Mouse (Mus musculus) ES-E14 (cell line): ENCODE data around the gene Slc25a27. TPM values are rescaled to one million over a fixed set of nuclear protein-coding genes. Genes with fewer than 3 reads are reported as not detected.
A peak's percentile ranks its signal among the peaks of the same experiment; 100 is the strongest.

Experiments used
- DNase-seq: peaks from one replicate; pipeline ENCODE4 v3.0.0-alpha.2; 2013; ENCODE audit warnings: low read depth, low spot score
- H3K27ac ChIP-seq: 2 replicates; pipeline ENCODE4 v1.5.1; 2012; ENCODE audit warnings: low read depth, mild to moderate bottlenecking, low read length, moderate library complexity, mixed read lengths; ENCODE audit not compliant: poor library complexity, insufficient read depth, severe bottlenecking
- H3K36me3 ChIP-seq: 2 replicates; pipeline ENCODE4 v1.6.1; 2012; ENCODE audit warnings: mild to moderate bottlenecking, low read length, moderate library complexity, mixed read lengths; ENCODE audit not compliant: control insufficient read depth, poor library complexity, insufficient read depth, severe bottlenecking
- H3K4me1 ChIP-seq, 2 experiments: fragments of 150-350 bp in 1 of 2; sonication (generic) in 1 of 2; 2 replicates each; pipeline ENCODE4 v1.6.1; 2012; ENCODE audit warnings: low read length in 2 of 2, mild to moderate bottlenecking in 1 of 2, mixed read lengths in 1 of 2; ENCODE audit not compliant: control insufficient read depth in 2 of 2, insufficient read depth in 2 of 2, poor library complexity in 1 of 2
- H3K4me3 ChIP-seq, 2 experiments: fragments of 150-350 bp in 1 of 2; sonication (generic) in 1 of 2; 2 replicates each; pipeline ENCODE4 v1.5.1; 2012; ENCODE audit warnings: low read length in 2 of 2, low read depth in 1 of 2, mild to moderate bottlenecking in 1 of 2, mixed read lengths in 1 of 2; ENCODE audit not compliant: insufficient read depth in 1 of 2, poor library complexity in 1 of 2, severe bottlenecking in 1 of 2
- H3K9ac ChIP-seq: 2 replicates; pipeline ENCODE4 v1.6.1; 2012; ENCODE audit warnings: low read depth, mild to moderate bottlenecking, low read length, mixed read lengths; ENCODE audit not compliant: poor library complexity, insufficient read depth, severe bottlenecking
- H3K9me3 ChIP-seq: fragments of 150-350 bp; sonication (generic); 2 replicates; pipeline ENCODE4 v1.6.1; 2012; ENCODE audit warnings: low read depth, mild to moderate bottlenecking, low read length; ENCODE audit not compliant: control insufficient read depth, insufficient read depth
- CHD2 ChIP-seq: IDR thresholded peaks from 2 replicates; pipeline ENCODE4 v1.6.1; 2014; ENCODE audit warnings: mild to moderate bottlenecking, low read depth, low read length, inconsistent platforms
- HCFC1 ChIP-seq: IDR thresholded peaks from 2 replicates; pipeline ENCODE4 v1.6.1; 2012; ENCODE audit warnings: low read length, inconsistent platforms, borderline replicate concordance; ENCODE audit not compliant: insufficient read depth
- MAFK ChIP-seq: IDR thresholded peaks from 2 replicates; pipeline ENCODE4 v1.6.1; 2014; ENCODE audit warnings: mild to moderate bottlenecking, low read depth, low read length, inconsistent platforms; ENCODE audit not compliant: insufficient read depth
- ZC3H11A ChIP-seq: IDR thresholded peaks from 2 replicates; pipeline ENCODE4 v1.6.1; 2012; ENCODE audit warnings: low read depth, mild to moderate bottlenecking, inconsistent platforms, low read length, borderline replicate concordance
- ZNF384 ChIP-seq: IDR thresholded peaks from 2 replicates; pipeline ENCODE4 v1.6.1; 2012; ENCODE audit warnings: low read depth, low read length, inconsistent platforms
- in situ Hi-C, 2 experiments: fragments of 600-800 bp; cut with MboI; formaldehyde crosslinking; loops; one replicate each; pipeline ENCODE4 v1.15.1; 2025; ENCODE audit warnings: low sequenced_read_pairs in 2 of 2, inconsistent platforms in 1 of 2; ENCODE audit not compliant: unreplicated experiment in 2 of 2
- total RNA-seq: library from RNA; depleted of rRNA; stranded (reverse); fragments of 300-350 nt; gene quantifications from 2 replicates; pipeline ENCODE4 v1.2.3, GENCODE M21; 2012

Gene Slc25a27
- total RNA-seq, 1 experiment, result 5.5 TPM

DNA sequence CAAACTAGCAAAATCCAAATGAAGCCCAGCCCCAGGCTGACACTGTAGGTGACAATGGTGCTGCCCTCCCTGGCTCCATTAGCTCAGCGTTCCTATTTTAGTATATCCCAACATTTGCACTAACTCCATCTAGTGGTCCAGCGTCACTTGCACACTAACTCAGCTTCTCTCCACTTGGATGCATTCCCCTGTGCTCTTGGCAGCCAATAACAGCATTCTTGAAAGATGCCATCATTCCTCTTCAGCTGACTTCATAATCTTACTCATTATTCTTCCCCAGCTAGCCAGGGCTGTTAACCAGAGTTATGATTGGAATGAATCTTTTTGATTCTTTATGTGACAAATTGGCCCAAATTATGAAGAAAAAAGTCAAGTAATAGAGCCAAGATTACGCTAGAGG, 40.2 kb upstream of the Slc25a27 start:
- Histone ChIP-seq H3K4me1 (peaks cover 0 to 6% of the 10 kb centered on the region in 2 experiments; a peak in 1 of 4 replicates), H3K36me3 (no peaks in the 10 kb centered on the region), H3K9ac (no peak overlapping the region), H3K4me3 (no peak overlapping the region), H3K9me3 (no peaks in the 10 kb centered on the region), H3K27ac (no peak overlapping the region)
- in situ Hi-C loops, result loop anchor here in 1 of 2 experiments (10.0 kb wide), 1 partner anchor 158 kb away; no protein-coding TSS in a partner anchor
- no peak for DNase-seq
- TF ChIP-seq ZC3H11A (no peak), HCFC1 (no peak), MAFK (no peak), ZNF384 (no peak), CHD2 (no peak)

DNA sequence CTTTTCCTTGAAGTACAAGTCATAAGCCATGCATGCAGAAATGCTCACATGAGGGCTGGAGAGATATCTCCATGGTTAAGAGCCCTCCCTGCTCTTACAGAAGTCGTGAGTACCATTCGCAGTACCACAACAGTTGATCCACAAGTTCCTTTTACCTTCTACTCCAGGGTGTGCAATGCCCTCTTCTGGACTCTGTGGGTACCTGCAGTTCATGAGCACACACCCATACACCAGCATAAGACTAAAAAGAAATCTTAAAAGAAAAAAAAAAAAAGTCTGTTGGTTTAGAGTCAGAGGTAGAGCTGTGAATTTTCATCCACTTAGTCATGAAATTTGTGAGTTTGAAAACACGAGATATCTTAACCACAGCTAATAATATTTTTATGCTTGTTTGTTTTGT, 39.7 kb upstream of the Slc25a27 start:
- H3K4me3 ChIP-seq, result no peak overlapping the region
- in situ Hi-C loops, result loop anchor here in 1 of 2 experiments (10.0 kb wide), 1 partner anchor 158 kb away; no protein-coding TSS in a partner anchor
- TF ChIP-seq ZNF384 (no peak), MAFK (no peak), HCFC1 (no peak), ZC3H11A (no peak), CHD2 (no peak)

DNA sequence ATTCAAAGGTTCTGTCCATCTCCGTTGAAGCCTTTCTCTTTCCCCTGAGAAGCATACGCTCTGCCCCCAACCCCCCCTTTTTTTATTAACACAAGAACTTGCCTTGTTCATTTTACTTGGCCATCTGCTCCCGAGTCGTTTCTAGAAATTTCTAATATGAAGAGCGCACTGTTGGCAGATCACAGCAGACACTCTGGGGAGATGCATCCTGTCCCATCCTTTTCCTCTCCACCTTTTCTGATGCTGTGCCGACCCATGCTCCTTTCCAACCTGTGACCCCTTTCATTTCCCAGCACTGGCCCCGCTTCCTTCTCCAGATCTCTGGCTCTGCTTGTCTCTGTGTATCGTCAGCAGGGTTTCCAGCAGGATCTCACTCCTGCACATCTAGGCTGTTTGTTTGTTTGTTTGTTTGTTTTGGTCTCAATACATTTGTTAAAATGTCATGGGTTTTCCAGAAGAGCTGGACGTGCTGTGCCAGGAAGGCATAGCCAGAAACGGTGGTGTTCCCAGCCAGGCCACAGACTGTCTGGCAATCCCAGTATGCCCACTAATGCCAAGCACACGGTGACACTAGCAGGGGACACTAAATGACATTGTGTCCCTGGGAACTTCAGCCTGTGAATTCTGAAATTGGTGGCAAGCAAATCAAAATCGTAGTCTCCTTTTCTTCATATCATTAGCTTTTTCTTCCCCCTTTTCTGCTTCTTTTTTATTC, 37.4 kb upstream of the Slc25a27 start:
- no peak overlapping the region for H3K4me3 ChIP-seq
- no peak overlapping the region for H3K9ac ChIP-seq
- TF ChIP-seq ZNF384, result no peak
- no peaks in the 10 kb centered on the region for H3K9me3 ChIP-seq
- no peak overlapping the region for H3K27ac ChIP-seq
- no peak for DNase-seq
- H3K4me1 ChIP-seq, result no peaks in the 10 kb centered on the region
- in situ Hi-C loops, result loop anchor here in 1 of 2 experiments (10.0 kb wide), 1 partner anchor 160 kb away; no protein-coding TSS in a partner anchor
- H3K36me3 ChIP-seq, result no peaks in the 10 kb centered on the region

More for the DNA sequence above, 39.7 kb upstream of the Slc25a27 start:
- no peak for DNase-seq
- no peaks in the 10 kb centered on the region for H3K36me3 ChIP-seq
- no peaks in the 10 kb centered on the region for H3K9me3 ChIP-seq
- peaks cover 0 to 6% of the 10 kb centered on the region in 2 experiments; a peak in 1 of 4 replicates for H3K4me1 ChIP-seq
- H3K9ac ChIP-seq, result no peak overlapping the region
- H3K27ac ChIP-seq, result no peak overlapping the region

DNA sequence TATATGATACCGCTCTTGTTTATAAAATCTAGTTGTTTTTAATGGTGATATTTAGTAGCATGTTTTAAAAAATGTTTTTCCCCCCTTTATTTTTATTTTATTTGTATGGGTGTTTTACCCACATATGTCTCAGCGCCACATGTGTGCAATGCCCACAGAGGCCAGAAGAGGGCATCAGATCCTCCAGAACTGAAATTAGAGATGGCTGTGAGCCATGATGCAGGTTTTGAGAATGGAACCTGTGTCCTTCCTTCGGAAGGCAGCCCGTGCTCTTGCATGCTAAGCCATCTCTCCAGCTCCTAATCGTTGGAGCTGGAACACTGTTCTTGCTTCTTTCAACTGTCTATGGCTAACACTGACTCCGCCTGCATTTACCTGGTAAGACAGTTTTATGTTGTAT, 34.0 kb upstream of the Slc25a27 start:
- no peak for DNase-seq
- no peak for TF ChIP-seq ZNF384
- TF ChIP-seq HCFC1, result no peak
- TF ChIP-seq CHD2, result no peak
- peak; percentile 24; the same call in 1 of the 2 replicates for TF ChIP-seq ZC3H11A
- TF ChIP-seq MAFK, result no peak
- H3K9me3 ChIP-seq, result no peaks in the 10 kb centered on the region
- no peaks in the 10 kb centered on the region for H3K4me1 ChIP-seq
- in situ Hi-C loops, result loop anchor here in 1 of 2 experiments (10.0 kb wide), 1 partner anchor 164 kb away; no protein-coding TSS in a partner anchor
- H3K36me3 ChIP-seq, result no peaks in the 10 kb centered on the region
- H3K4me3 ChIP-seq, result peak overlapping the region in 1 of 2 experiments; percentile 38; a peak in 1 of 4 replicates
- H3K27ac ChIP-seq, result no peak overlapping the region
- no peak overlapping the region for H3K9ac ChIP-seq

DNA sequence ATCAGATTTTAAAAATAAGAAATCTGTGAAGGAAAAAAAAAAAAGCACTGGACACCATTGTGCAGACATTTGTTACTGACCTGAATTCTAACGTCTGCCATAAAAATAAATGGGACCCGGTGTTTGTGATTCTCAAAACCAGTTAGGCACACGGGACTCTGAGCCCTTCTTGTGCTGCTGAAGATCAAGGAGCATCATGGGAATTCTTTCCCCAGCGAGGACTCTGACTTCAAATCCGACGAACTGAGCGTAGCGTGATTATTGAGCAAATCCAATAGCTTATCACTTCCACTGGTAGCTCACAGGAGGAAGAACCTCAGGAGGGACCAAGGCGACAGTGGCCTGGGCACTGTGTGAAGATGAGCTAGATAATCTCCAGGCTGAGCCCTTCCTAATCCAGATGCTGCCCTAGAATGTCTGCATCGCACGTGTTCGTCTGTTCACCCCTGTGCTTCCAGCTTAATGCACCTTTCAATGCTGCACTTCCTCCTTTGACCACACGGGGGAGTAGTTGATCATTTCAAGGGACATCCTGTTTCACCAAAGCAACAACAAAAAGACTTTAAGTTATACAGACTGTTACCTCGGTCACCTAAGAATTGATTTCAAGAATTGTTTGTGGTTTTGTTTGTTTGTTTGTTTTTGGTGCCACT, 32.1 kb upstream of the Slc25a27 start:
- TF ChIP-seq HCFC1 (no peak), ZC3H11A (peak; percentile 76)
- Histone ChIP-seq H3K4me3 (no peak overlapping the region), H3K27ac (no peak overlapping the region), H3K9me3 (no peaks in the 10 kb centered on the region), H3K36me3 (no peaks in the 10 kb centered on the region), H3K9ac (peak overlapping the region; percentile 12; the same call in 1 of the 2 replicates), H3K4me1 (no peaks in the 10 kb centered on the region)
- in situ Hi-C loops, result no loop called here
- DNase-seq, result peak; percentile 79
